In genomic region chr11:106037418-106037751, GRCm38 (mm10) we compare ENCODE assay signal across 8 mouse cellular contexts. TPM values are rescaled to one million over a fixed set of nuclear protein-coding genes. Genes with fewer than 3 reads are reported as not detected.
DNase-seq lines count a peak whose midpoint lies in the region; ATAC-seq lines count a peak whose summit lies in the region.

No protein-coding gene starts in this region.

- peak overlapping the region; percentile 79 for H3K9ac ChIP-seq in stomach, embryonic 14.5 days (replicated peaks; ENCODE audit: low read depth, low read length)

- H3K36me3 ChIP-seq in stomach, embryonic 14.5 days (ENCODE audit: control insufficient read depth, insufficient read depth, low read length): no peaks in the 10 kb centered on the region

- H3K27ac ChIP-seq in stomach, embryonic 14.5 days (ENCODE audit: low read length): peak overlapping the region; percentile 88

- H3K4me3 ChIP-seq in stomach, embryonic 14.5 days (ENCODE audit: low read depth, low read length): peak overlapping the region; percentile 89

- DNase-seq in ovary, postnatal 14 days (ENCODE audit: low spot score): peak; percentile 26
- DNase-seq in ovary, postnatal 36 days (ENCODE audit: low spot score): no peak
- DNase-seq in cerebellum, adult 8-10 months: peak; percentile 37
- peak; percentile 46 to 51 for DNase-seq in layer of hippocampus, postnatal 36 days
- DNase-seq in urinary bladder, adult 18-20 months (ENCODE audit: low spot score in 2 of 2): no peak

- H3K4me2 ChIP-seq in stomach, embryonic 14.5 days (replicated peaks; ENCODE audit: low read depth, low read length): peak overlapping the region; percentile 81

- no peaks in the 10 kb centered on the region for H3K9me3 ChIP-seq in stomach, embryonic 14.5 days (ENCODE audit: control insufficient read depth, low read depth, low read length)

- WGBS in stomach, embryonic 14.5 days: 0% methylated on average over 13 of the region's 13 CpGs

- H3K27me3 ChIP-seq in stomach, embryonic 14.5 days (ENCODE audit: control insufficient read depth, insufficient read depth, low read length): no peaks in the 10 kb centered on the region

- peak; percentile 49 for ATAC-seq in frontal cortex, adult (ENCODE audit: low TSS enrichment)
- peak; percentile 45 for ATAC-seq in megakaryocyte-erythroid progenitor cell, adult 5-6 weeks (replicated peaks; ENCODE audit: low FRiP score, low TSS enrichment, poor library complexity, severe bottlenecking)
- ATAC-seq in stomach, embryonic 14.5 days (ENCODE audit: insufficient number of reproducible peaks, insufficient read depth, low FRiP score, low read depth): peak; percentile 8; the same call in 1 of the 2 replicates

- H3K4me1 ChIP-seq in stomach, embryonic 14.5 days (ENCODE audit: control insufficient read depth, insufficient read depth, low read length): peaks cover 11% of the 10 kb centered on the region; the same call in 1 of the 2 replicates

RNA-seq across cellular contexts. Expression of gene Dcaf7, which starts 0.7 kb away (rescaled TPM):
- total RNA-seq in layer of hippocampus, postnatal 36 days (2021): 100 to 1,000 TPM; 137 to 141 TPM
- 53.4 and 63.3 TPM in 2 replicates for total RNA-seq in megakaryocyte-erythroid progenitor cell, adult 5-6 weeks (2014; fragmentation: Nextera tagmentation)
- 44.3 and 46.4 TPM in 2 replicates for total RNA-seq in megakaryocyte-erythroid progenitor cell, adult 5-6 weeks (2017)
- polyA plus RNA-seq in stomach, embryonic 14.5 days (2014; fragmentation: Nextera tagmentation; extraction: Ambion mirVana): 61.9 and 63.0 TPM in 2 replicates

RNA-seq across cellular contexts. Expression of gene Taco1, which starts 28.5 kb away (rescaled TPM):
- 10 to 100 TPM; 19.7 to 20.1 TPM for total RNA-seq in layer of hippocampus, postnatal 36 days (2021)
- 8.3 and 9.0 TPM in 2 replicates for total RNA-seq in megakaryocyte-erythroid progenitor cell, adult 5-6 weeks (2014; fragmentation: Nextera tagmentation)
- 15.2 and 29.7 TPM in 2 replicates for total RNA-seq in megakaryocyte-erythroid progenitor cell, adult 5-6 weeks (2017)
- 7.7 and 11.1 TPM in 2 replicates for polyA plus RNA-seq in stomach, embryonic 14.5 days (2014; fragmentation: Nextera tagmentation; extraction: Ambion mirVana)

RNA-seq across cellular contexts. Expression of gene Kcnh6, which starts 29.5 kb away (rescaled TPM):
- 1 to 10 TPM in 1 of 2 experiments, under 1 TPM in 1; 0.99 to 1.0 TPM for total RNA-seq in layer of hippocampus, postnatal 36 days (2021)
- total RNA-seq in megakaryocyte-erythroid progenitor cell, adult 5-6 weeks (2014; fragmentation: Nextera tagmentation): not detected in 2 replicates
- not detected in 2 replicates for total RNA-seq in megakaryocyte-erythroid progenitor cell, adult 5-6 weeks (2017)
- 0.07 and 0.38 TPM in 2 replicates for polyA plus RNA-seq in stomach, embryonic 14.5 days (2014; fragmentation: Nextera tagmentation; extraction: Ambion mirVana)

RNA-seq across cellular contexts. Expression of gene Ace3, which starts 42.9 kb away (rescaled TPM):
- total RNA-seq in layer of hippocampus, postnatal 36 days (2021): not detected
- not detected in 2 replicates for total RNA-seq in megakaryocyte-erythroid progenitor cell, adult 5-6 weeks (2014; fragmentation: Nextera tagmentation)
- not detected in 2 replicates for total RNA-seq in megakaryocyte-erythroid progenitor cell, adult 5-6 weeks (2017)
- polyA plus RNA-seq in stomach, embryonic 14.5 days (2014; fragmentation: Nextera tagmentation; extraction: Ambion mirVana): not detected in 2 replicates

RNA-seq across cellular contexts. Expression of gene Map3k3, which starts 47.0 kb away (rescaled TPM):
- 10 to 100 TPM; 29.3 to 33.8 TPM for total RNA-seq in layer of hippocampus, postnatal 36 days (2021)
- total RNA-seq in megakaryocyte-erythroid progenitor cell, adult 5-6 weeks (2014; fragmentation: Nextera tagmentation): 10.3 and 19.9 TPM in 2 replicates
- total RNA-seq in megakaryocyte-erythroid progenitor cell, adult 5-6 weeks (2017): 5.9 and 9.0 TPM in 2 replicates
- polyA plus RNA-seq in stomach, embryonic 14.5 days (2014; fragmentation: Nextera tagmentation; extraction: Ambion mirVana): 20.7 and 25.8 TPM in 2 replicates

Comparison
In these comparisons a context has a peak if more than half of its experiments do, and no peak if none do; other contexts are left out.
1. DNase-seq: peak in ovary, postnatal 14 days (single experiment), cerebellum, adult 8-10 months (single experiment) and layer of hippocampus, postnatal 36 days (2 of 2); none in ovary, postnatal 36 days (single experiment) and urinary bladder, adult 18-20 months (0 of 2).
2. Peak in every context shown above with its lines, with median percentiles within 50 percentile points of each other: ATAC-seq.